Mouse (Mus musculus): ENCODE results near the gene Insyn1. TPM values are rescaled to one million over a fixed set of nuclear protein-coding genes. Genes with fewer than 3 reads are reported as not detected.

Insyn1 gene
- 10 to 100 TPM; 15.0 to 19.2 TPM for total RNA-seq (2021)

- intact Hi-C loops (cut with DNase I) = loop anchor here (5.0 kb wide), 1 partner anchor 116 kb away; the partner anchor contains the start of gene Tbc1d21
- DNase-seq = peak; percentile 51 to 72
Observed at GRCm38 (mm10) chr9:58487851-58488801, at the start of gene Insyn1. Insyn1 (plus strand) TSS chr9:58488603.

- intact Hi-C loops (cut with DNase I) = no loop called here
- DNase-seq = no peak
Observed at GRCm38 (mm10) chr9:58438921-58439396, 49.4 kb upstream of the Insyn1 start.

- intact Hi-C loops (cut with DNase I) = no loop called here
- peak in 1 of 2 experiments; percentile 35 for DNase-seq
Observed at GRCm38 (mm10) chr9:58440100-58440499, 48.3 kb upstream of the Insyn1 start.

- intact Hi-C loops (cut with DNase I) = no loop called here
- peak; percentile 27 to 31 for DNase-seq
Observed at GRCm38 (mm10) chr9:58440614-58441013, 47.8 kb upstream of the Insyn1 start.

- intact Hi-C loops (cut with DNase I) = no loop called here
- DNase-seq = no peak
Observed at GRCm38 (mm10) chr9:58441351-58442104, 46.9 kb upstream of the Insyn1 start.

- no peak for DNase-seq
- intact Hi-C loops (cut with DNase I) = no loop called here
Observed at GRCm38 (mm10) chr9:58442105-58443010, 46.0 kb upstream of the Insyn1 start.

- intact Hi-C loops (cut with DNase I) = no loop called here
- DNase-seq = no peak
Observed at GRCm38 (mm10) chr9:58443061-58443460, 45.3 kb upstream of the Insyn1 start.

- no peak for DNase-seq
- intact Hi-C loops (cut with DNase I) = no loop called here
Observed at GRCm38 (mm10) chr9:58446829-58447228, 41.6 kb upstream of the Insyn1 start.

- intact Hi-C loops (cut with DNase I) = no loop called here
- no peak for DNase-seq
Observed at GRCm38 (mm10) chr9:58447997-58448595, 40.3 kb upstream of the Insyn1 start.

GRCm38 (mm10) chr9:58449526-58449925, 38.9 kb upstream of the Insyn1 start:
- intact Hi-C loops (cut with DNase I) = no loop called here
- DNase-seq = no peak

- no peak for DNase-seq
- intact Hi-C loops (cut with DNase I) = no loop called here
Observed at GRCm38 (mm10) chr9:58453791-58454378, 34.5 kb upstream of the Insyn1 start.

GRCm38 (mm10) chr9:58454886-58455285, 33.5 kb upstream of the Insyn1 start:
- intact Hi-C loops (cut with DNase I) = no loop called here
- DNase-seq = no peak

GRCm38 (mm10) chr9:58455798-58456197, 32.6 kb upstream of the Insyn1 start:
- DNase-seq = no peak
- intact Hi-C loops (cut with DNase I) = no loop called here

- intact Hi-C loops (cut with DNase I) = no loop called here
- no peak for DNase-seq
Observed at GRCm38 (mm10) chr9:58457481-58457955, 30.9 kb upstream of the Insyn1 start.

- intact Hi-C loops (cut with DNase I) = no loop called here
Observed at GRCm38 (mm10) chr9:58458341-58458740, 30.1 kb upstream of the Insyn1 start.

GRCm38 (mm10) chr9:58458856-58459553, 29.4 kb upstream of the Insyn1 start:
- peak in 1 of 2 experiments; percentile 21 for DNase-seq
- intact Hi-C loops (cut with DNase I) = no loop called here

More at GRCm38 (mm10) chr9:58458341-58458740, 30.1 kb upstream of the Insyn1 start:
- DNase-seq = no peak

- no peak for DNase-seq
- intact Hi-C loops (cut with DNase I) = no loop called here
Observed at GRCm38 (mm10) chr9:58467345-58468025, 20.9 kb upstream of the Insyn1 start.

GRCm38 (mm10) chr9:58470466-58470865, 17.9 kb upstream of the Insyn1 start:
- intact Hi-C loops (cut with DNase I) = no loop called here
- no peak for DNase-seq

Measured in heart, postnatal 36 days (tissue).